12 mouse cellular contexts compared by ENCODE assay signal in genomic region chr12:86804857-86805256, GRCm38 (mm10).
A peak's percentile ranks its signal among the peaks of the same experiment; 100 is the strongest.
DNase-seq lines count a peak whose midpoint lies in the region; ATAC-seq and TF ChIP-seq lines count a peak whose summit lies in the region.
"Had no signal": no experiment of that assay in that cellular context is flagged by ENCODE, and none has a peak within 500 bp of the region (broad histone marks: within the 10 kb centered on the region; RNA-seq: fewer than 3 reads in every experiment).

No protein-coding gene starts in this region.

- no peak for TF ChIP-seq CTCF in lung, postnatal 0 days (IDR thresholded peaks at IDR 0.05)
- TF ChIP-seq CTCF in lung, adult 2 months (IDR thresholded peaks at IDR 0.05; ENCODE audit: insufficient read depth, low read length): no peak

- intact Hi-C loops in heart, postnatal 14 days (cut with DNase I): no loop called here

- no peak for ATAC-seq in heart, embryonic 11.5 days (replicated peaks; ENCODE audit: insufficient number of reproducible peaks, low FRiP score, low TSS enrichment)
- no peak for ATAC-seq in lung, postnatal 0 days
- no peak for ATAC-seq in stomach, embryonic 16.5 days (ENCODE audit: insufficient read depth, low FRiP score)

- no peak overlapping the region for H3K4me3 ChIP-seq in heart, embryonic 11.5 days (ENCODE audit: low read depth, low read length)
- H3K4me3 ChIP-seq in lung, postnatal 0 days (ENCODE audit: low read depth, low read length): no peak overlapping the region
- H3K4me3 ChIP-seq in lung, adult 2 months (replicated peaks; ENCODE audit: extremely low read depth, low read depth, low read length): no peak overlapping the region
- H3K4me3 ChIP-seq in limb, embryonic 10.5 days: no peak overlapping the region
- no peak overlapping the region for H3K4me3 ChIP-seq in stomach, embryonic 16.5 days (replicated peaks; ENCODE audit: low read length)

- no peak for TF ChIP-seq EP300 in lung, postnatal 0 days (IDR thresholded peaks at IDR 0.05)

- H3K4me1 ChIP-seq in heart, embryonic 11.5 days (ENCODE audit: control insufficient read depth, insufficient read depth, low read length): peaks cover 66% of the 10 kb centered on the region
- peaks cover 39% of the 10 kb centered on the region for H3K4me1 ChIP-seq in lung, postnatal 0 days (ENCODE audit: insufficient read depth, low read depth, low read length)
- peaks cover 18% of the 10 kb centered on the region for H3K4me1 ChIP-seq in lung, adult 2 months (ENCODE audit: control insufficient read depth, insufficient read depth, low read length)
- H3K4me1 ChIP-seq in limb, embryonic 10.5 days: peaks cover 96% of the 10 kb centered on the region
- peaks cover 71% of the 10 kb centered on the region for H3K4me1 ChIP-seq in stomach, embryonic 16.5 days (ENCODE audit: control insufficient read depth, insufficient read depth, low read length)

- no peak for TF ChIP-seq POLR2A in lung, adult 2 months (IDR thresholded peaks at IDR 0.05; ENCODE audit: borderline replicate concordance, extremely low read depth, low read depth, low read length)

- no peaks in the 10 kb centered on the region for H3K36me3 ChIP-seq in heart, embryonic 11.5 days (ENCODE audit: control insufficient read depth, insufficient read depth, low read length)
- no peaks in the 10 kb centered on the region for H3K36me3 ChIP-seq in lung, postnatal 0 days (ENCODE audit: insufficient read depth, low read length)
- H3K36me3 ChIP-seq in limb, embryonic 10.5 days: no peaks in the 10 kb centered on the region
- no peaks in the 10 kb centered on the region for H3K36me3 ChIP-seq in stomach, embryonic 16.5 days (ENCODE audit: control insufficient read depth, insufficient read depth, low read length)

- 49% methylated on average over 2 of the region's 2 CpGs for WGBS in heart, embryonic 11.5 days (ENCODE audit: insufficient replicate concordance)
- 44% methylated on average over 2 of the region's 2 CpGs for WGBS in lung, postnatal 0 days
- WGBS in lung, adult 2 months: 65% methylated on average over 2 of the region's 2 CpGs
- 64% methylated on average over 2 of the region's 2 CpGs for WGBS in limb, embryonic 10.5 days
- 40% methylated on average over 2 of the region's 2 CpGs for WGBS in stomach, embryonic 16.5 days

- H3K9ac ChIP-seq in heart, embryonic 11.5 days (ENCODE audit: low read depth, low read length): no peak overlapping the region
- no peak overlapping the region for H3K9ac ChIP-seq in lung, postnatal 0 days (replicated peaks; ENCODE audit: low read depth)
- no peak overlapping the region for H3K9ac ChIP-seq in stomach, embryonic 16.5 days (ENCODE audit: low read length)

- no peak for DNase-seq in heart, postnatal 14 days
- DNase-seq in lung, postnatal 0 days (ENCODE audit: low spot score): no peak
- DNase-seq in lung, adult 2 months: no peak
- DNase-seq in limb, embryonic 10.5 days (ENCODE audit: low spot score): no peak
- DNase-seq in urinary bladder, postnatal 14 days (ENCODE audit: low spot score): no peak
- DNase-seq in layer of hippocampus, adult 9-11 months: no peak
- DNase-seq: adrenal gland, adult 2 months; spleen, adult 18-20 months had no signal

- 0 out of 2 replicates have a peak overlapping the region, but pooled peaks have one; percentile 70 for H3K27ac ChIP-seq in heart, embryonic 11.5 days (ENCODE audit: low read depth, low read length)
- H3K27ac ChIP-seq in lung, postnatal 0 days (ENCODE audit: low read length): peak overlapping the region; percentile 63
- H3K27ac ChIP-seq in limb, embryonic 10.5 days: peak overlapping the region; percentile 94
- H3K27ac ChIP-seq in stomach, embryonic 16.5 days (ENCODE audit: low read length): peak overlapping the region; percentile 85

- no peaks in the 10 kb centered on the region for H3K27me3 ChIP-seq in heart, embryonic 11.5 days (ENCODE audit: control insufficient read depth, insufficient read depth, low read length)
- no peaks in the 10 kb centered on the region for H3K27me3 ChIP-seq in lung, postnatal 0 days (replicated peaks; ENCODE audit: insufficient read depth, low read length)
- no peaks in the 10 kb centered on the region for H3K27me3 ChIP-seq in limb, embryonic 10.5 days (ENCODE audit: low read depth, poor library complexity, severe bottlenecking)
- no peaks in the 10 kb centered on the region for H3K27me3 ChIP-seq in stomach, embryonic 16.5 days (ENCODE audit: control insufficient read depth, insufficient read depth, low read length)
- H3K27me3 ChIP-seq: CH12.LX; megakaryocyte, embryonic 14.5 days had no signal

- H3K4me2 ChIP-seq in heart, embryonic 11.5 days: no peak overlapping the region
- no peak overlapping the region for H3K4me2 ChIP-seq in lung, postnatal 0 days (replicated peaks; ENCODE audit: low read depth, low read length)
- no peak overlapping the region for H3K4me2 ChIP-seq in stomach, embryonic 16.5 days (ENCODE audit: low read depth, low read length)

- no peaks in the 10 kb centered on the region for H3K9me3 ChIP-seq in heart, embryonic 11.5 days (replicated peaks; ENCODE audit: control insufficient read depth, low read length)
- no peaks in the 10 kb centered on the region for H3K9me3 ChIP-seq in lung, postnatal 0 days (ENCODE audit: low read length)
- no peaks in the 10 kb centered on the region for H3K9me3 ChIP-seq in limb, embryonic 10.5 days (replicated peaks)
- no peaks in the 10 kb centered on the region for H3K9me3 ChIP-seq in stomach, embryonic 16.5 days (replicated peaks; ENCODE audit: control insufficient read depth, low read length)
- H3K9me3 ChIP-seq: megakaryocyte, embryonic 14.5 days had no signal
